Mouse (Mus musculus): ENCODE data around the gene Lgals9. TPM values are rescaled to one million over a fixed set of nuclear protein-coding genes. Genes with fewer than 3 reads are reported as not detected.

The Lgals9 gene
- total RNA-seq, 2 experiments from 2014 or later, result 24.7 to 32.5 TPM

- no peak for DNase-seq
- intact Hi-C loops (cut with DNase I), result no loop called here
Measured at GRCm38 (mm10) chr11:78934727-78935126, 50.0 kb downstream of the Lgals9 start.

DNA sequence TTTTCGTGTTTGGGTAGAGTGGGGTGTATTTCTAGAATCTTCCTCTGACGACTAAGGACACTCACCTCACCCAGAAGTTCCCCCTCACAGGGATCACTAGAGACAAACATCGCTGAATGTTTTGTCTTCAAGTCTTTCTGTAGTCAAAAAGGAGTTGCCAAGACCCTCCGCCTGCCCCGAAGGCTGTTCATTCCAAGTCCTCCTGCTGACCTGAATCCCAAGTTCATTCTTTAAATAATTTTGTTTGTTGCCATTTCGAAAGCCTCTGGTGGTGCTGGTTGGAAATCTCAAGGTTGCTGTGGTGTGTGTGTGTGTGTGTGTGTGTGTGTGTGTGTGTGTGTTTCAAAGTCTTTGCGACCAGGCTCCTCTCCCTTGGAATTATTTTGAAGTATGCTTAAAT lies 50.4 kb downstream of the Lgals9 start:
- no peak for DNase-seq
- intact Hi-C loops (cut with DNase I), result no loop called here

- intact Hi-C loops (cut with DNase I), result no loop called here
Measured at GRCm38 (mm10) chr11:78929345-78929744, 55.4 kb downstream of the Lgals9 start.

GRCm38 (mm10) chr11:78924916-78925315 lies 59.8 kb downstream of the Lgals9 start:
- peak; percentile 46 for DNase-seq
- intact Hi-C loops (cut with DNase I), result loop anchor here (5.0 kb wide), 1 partner anchor 88 kb away; no protein-coding TSS in a partner anchor

More at GRCm38 (mm10) chr11:78929345-78929744, 55.4 kb downstream of the Lgals9 start:
- DNase-seq, result peak; percentile 76 to 79

DNA sequence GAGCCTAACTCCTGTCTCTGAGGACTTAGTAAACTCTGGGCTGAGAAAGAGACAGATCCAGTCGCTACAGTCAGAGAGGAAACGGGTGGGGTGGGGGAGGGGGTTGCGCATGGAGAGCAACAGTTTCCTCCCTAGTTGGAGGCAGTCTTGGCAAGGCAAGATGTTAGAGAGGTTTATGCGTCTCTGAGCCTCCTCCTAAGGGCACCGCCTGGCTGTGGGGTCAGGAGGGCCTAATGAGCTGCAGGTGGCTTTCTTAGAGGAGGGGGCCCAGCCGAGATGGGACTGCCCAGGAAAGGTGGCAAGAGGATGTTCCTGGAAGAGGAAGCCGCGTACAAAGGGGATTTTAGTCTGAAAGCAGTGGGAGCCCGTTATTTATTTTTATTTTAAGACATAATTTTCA lies 60.6 kb downstream of the Lgals9 start:
- intact Hi-C loops (cut with DNase I), result loop anchor here (5.0 kb wide), 1 partner anchor 87 kb away; no protein-coding TSS in a partner anchor
- DNase-seq, result peak in 1 of 2 experiments; percentile 9

- peak; percentile 40 to 58 for DNase-seq
- intact Hi-C loops (cut with DNase I), result loop anchor here (1.0 to 5.0 kb wide), 3 partner anchors 34 to 86 kb away; no protein-coding TSS in a partner anchor
Measured at GRCm38 (mm10) chr11:78922678-78923407, 61.9 kb downstream of the Lgals9 start.

DNA sequence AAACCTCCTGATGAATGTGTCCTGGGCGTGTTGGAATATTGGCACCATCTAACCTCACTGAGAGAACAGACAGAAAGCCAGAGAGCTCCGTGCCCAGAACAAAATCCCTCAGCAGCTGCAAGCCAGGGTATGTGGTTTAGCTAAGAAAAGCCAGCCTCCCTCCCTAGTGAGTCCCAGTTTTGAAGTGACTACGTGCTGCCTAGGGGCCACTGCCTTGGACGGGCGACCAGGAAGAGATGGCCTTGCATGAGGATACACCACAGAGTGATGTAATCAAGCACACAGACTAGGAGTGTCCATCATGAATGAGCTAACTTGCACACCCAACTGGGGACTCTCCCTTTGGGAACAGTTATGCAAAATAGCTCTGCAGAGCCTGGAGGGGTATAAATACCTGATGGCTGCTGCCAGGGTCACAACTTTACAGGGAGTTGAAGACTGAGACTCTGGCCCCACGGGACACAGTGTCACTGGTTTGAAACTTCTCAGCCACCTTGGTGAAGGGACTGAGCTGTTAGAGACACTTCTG lies 64.3 kb downstream of the Lgals9 start, which contains the start of gene Nos2:
Gene Nos2, plus strand, starts transcription at position 377 of the 529 bp plus-strand sequence.
- intact Hi-C loops (cut with DNase I), result loop anchor here (5.0 kb wide), 1 partner anchor 83 kb away; no protein-coding TSS in a partner anchor
- DNase-seq, result no peak

- DNase-seq, result no peak
- intact Hi-C loops (cut with DNase I), result loop anchor here (5.0 kb wide), 1 partner anchor 82 kb away; no protein-coding TSS in a partner anchor
Measured at GRCm38 (mm10) chr11:78919745-78920144, 65.0 kb downstream of the Lgals9 start.

GRCm38 (mm10) chr11:78916410-78916809 lies 68.3 kb downstream of the Lgals9 start:
- intact Hi-C loops (cut with DNase I), result no loop called here

DNA sequence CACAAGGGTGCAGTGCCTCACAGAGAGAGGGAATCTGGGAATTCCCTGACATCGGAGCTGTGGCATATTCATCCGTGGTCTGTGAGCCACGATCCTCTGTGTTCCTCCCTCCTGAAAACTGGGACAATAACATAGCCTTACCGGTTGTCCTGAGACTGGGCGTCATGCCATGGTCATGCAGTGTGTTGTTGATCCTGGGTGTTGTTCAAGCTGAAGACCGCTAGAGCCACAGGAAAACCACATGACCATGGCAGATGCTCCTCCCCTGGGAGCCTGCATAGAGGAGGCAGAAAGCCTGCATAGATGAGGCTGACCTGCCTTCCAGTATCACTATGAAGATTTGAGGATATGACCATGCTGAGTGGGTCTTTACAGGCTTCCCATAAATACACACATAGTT lies 69.3 kb downstream of the Lgals9 start:
- intact Hi-C loops (cut with DNase I), result no loop called here
- no peak for DNase-seq

More at GRCm38 (mm10) chr11:78916410-78916809, 68.3 kb downstream of the Lgals9 start:
- no peak for DNase-seq

Other genes starting within 250 kb of the Lgals9 start
- 10 to 100 TPM; 13.9 to 15.7 TPM for gene Ccnq, start 233.2 kb downstream of the Lgals9 start, total RNA-seq (2021)
- gene Lyrm9, start 158.4 kb downstream of the Lgals9 start, total RNA-seq (2021), result 10 to 100 TPM; 34.7 to 36.5 TPM
- 1 to 10 TPM; 5.6 to 5.8 TPM for gene Nos2, start 64.2 kb downstream of the Lgals9 start, total RNA-seq (2021)
- 1 to 10 TPM; 6.6 to 6.7 TPM for gene Ksr1, start 161.5 kb upstream of the Lgals9 start, total RNA-seq (2021)

All from heart, postnatal 36 days (tissue).